Mouse (Mus musculus) lung, adult 10 weeks (tissue): ENCODE data around the gene Ube3b. TPM values are rescaled to one million over a fixed set of nuclear protein-coding genes. Genes with fewer than 3 reads are reported as not detected.

Source experiments
- polyA plus RNA-seq: library from polyadenylated mRNA; stranded (reverse); fragments of 350-450 nt; fragmentation: Illumina TruSeq; extraction: RNeasy Lipid Tissue Mini Kit (QIAGEN cat#74804); gene quantifications from one replicate; pipeline ENCODE4 v1.2.3, GENCODE M21; 2014; ENCODE audit warnings: low read depth, low replicate concordance; ENCODE audit not compliant: insufficient read depth

Gene Ube3b
- polyA plus RNA-seq, result 29.5 TPM

DNA sequence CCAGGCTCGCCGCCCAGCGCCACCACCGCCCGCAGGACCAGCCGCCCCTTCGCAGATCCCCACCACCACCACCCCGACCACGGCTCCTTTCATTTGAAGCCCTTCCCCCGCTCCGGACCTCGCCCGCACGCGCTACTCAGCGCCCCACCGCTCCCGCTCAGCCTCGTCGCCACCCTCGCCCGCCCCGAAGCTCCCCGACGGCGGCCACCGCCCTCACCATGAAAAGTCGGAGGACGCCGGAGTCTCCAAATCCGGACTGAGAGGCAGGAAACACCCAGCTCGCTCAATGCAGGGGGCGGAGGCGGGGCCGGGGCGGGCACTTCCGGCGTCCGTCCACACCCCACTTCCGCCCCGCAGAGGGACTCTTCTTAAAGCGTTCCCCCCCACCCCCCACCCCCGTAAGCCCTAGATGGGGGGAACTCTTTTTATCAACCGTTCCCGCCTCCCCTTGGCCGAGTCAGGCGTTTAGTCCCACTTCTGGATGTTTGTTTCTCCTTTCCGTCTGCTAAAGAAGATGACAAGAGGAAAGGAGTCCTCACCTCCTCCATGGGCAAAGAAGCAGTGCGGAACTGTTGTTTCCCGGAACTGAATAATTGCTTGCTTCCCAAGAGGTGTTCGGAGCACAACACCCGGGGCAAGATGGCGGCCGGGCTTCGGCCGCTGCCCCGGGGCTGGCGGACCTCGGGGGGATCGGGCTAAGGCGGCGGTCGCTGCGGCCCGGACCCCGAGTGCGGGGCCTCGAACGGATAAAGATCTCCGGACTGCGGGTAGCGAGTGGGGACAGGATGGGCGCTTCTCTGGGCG is at the start of gene Ube3b, which contains the start of gene Kctd10:
Ube3b (plus strand) TSS at position 399 of the 804 bp plus-strand sequence.
Kctd10 (minus strand) TSS at position 300 of the 804 bp plus-strand sequence.

GRCm38 (mm10) chr5:114443566-114444367 is 63.4 kb downstream of the Ube3b start, which contains the start of the genes Mmab and Mvk:
Mmab (minus strand) TSS chr5:114444060.
Mvk (plus strand) TSS chr5:114444269.

Other genes starting within 250 kb of the Ube3b start
- gene Acacb, start 234.1 kb upstream of the Ube3b start, polyA plus RNA-seq, result 4.9 TPM
- gene Foxn4, start 106.8 kb upstream of the Ube3b start, polyA plus RNA-seq, result 0.12 TPM
- 2.7 TPM for gene Myo1h, start 91.4 kb upstream of the Ube3b start, polyA plus RNA-seq
- 177 TPM for gene Kctd10, start 99 bp upstream of the Ube3b start, polyA plus RNA-seq
- gene Mmab, start 63.5 kb downstream of the Ube3b start, polyA plus RNA-seq, result 6.5 TPM
- gene Mvk, start 63.7 kb downstream of the Ube3b start, polyA plus RNA-seq, result 23.2 TPM
- gene Fam222a, start 187.4 kb downstream of the Ube3b start, polyA plus RNA-seq, result 2.6 TPM